Mouse (Mus musculus) cerebellum, adult 2 months (tissue): Measurements from ENCODE around the gene Guca2b.

ENCODE experiments used
- CTCF ChIP-seq: fragments of 200-500 bp; IDR thresholded peaks from 2 replicates; pipeline ENCODE4 v1.5.1; 2011; ENCODE audit warnings: low read depth, mild to moderate bottlenecking, control low read depth, low read length, moderate library complexity, borderline replicate concordance; ENCODE audit not compliant: insufficient read depth
- POLR2A ChIP-seq: fragments of 200-500 bp; IDR thresholded peaks from 2 replicates; pipeline ENCODE4 v1.6.1; 2011; ENCODE audit warnings: low read length, control low read depth, borderline replicate concordance; ENCODE audit not compliant: insufficient read depth

DNA sequence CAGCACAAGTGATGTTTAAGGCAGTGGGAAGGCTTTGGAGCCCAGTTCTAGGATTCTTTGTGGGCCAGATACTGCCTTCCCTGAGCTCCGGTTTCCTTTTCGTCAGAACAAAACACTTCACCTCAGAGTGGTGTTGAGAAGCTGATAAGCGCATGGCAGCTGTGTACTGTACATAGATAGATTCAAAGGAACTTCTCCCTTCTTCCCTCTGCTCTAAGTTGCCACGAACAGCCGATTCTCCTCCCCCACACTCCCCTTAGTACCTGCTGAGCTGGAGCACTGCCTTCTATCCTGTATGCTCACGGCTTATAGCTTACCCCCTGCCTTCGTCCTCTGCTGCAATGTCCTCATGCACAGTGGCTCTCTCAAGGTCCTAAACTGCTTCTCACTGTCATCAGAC, 26.0 kb downstream of the Guca2b start:
- TF ChIP-seq POLR2A (no peak), CTCF (no peak)
